Mouse (Mus musculus): ENCODE results near the gene Dhodh.
A peak's percentile ranks its signal among the peaks of the same experiment; 100 is the strongest.

Gene Dhodh

GRCm38 (mm10) chr8:109584830-109585229, 23.6 kb downstream of the Dhodh start:
- no peak for DNase-seq

GRCm38 (mm10) chr8:109584293-109584692, 24.2 kb downstream of the Dhodh start:
- no peak for DNase-seq

GRCm38 (mm10) chr8:109578900-109579301, 29.6 kb downstream of the Dhodh start, which contains the start of gene Hp:
TSS of gene Hp (minus strand) at chr8:109579172.
- no peak for DNase-seq

GRCm38 (mm10) chr8:109576311-109576710, 32.2 kb downstream of the Dhodh start:
- DNase-seq: no peak

GRCm38 (mm10) chr8:109571139-109571538, 37.3 kb downstream of the Dhodh start:
- DNase-seq: no peak

- DNase-seq: peak; percentile 98 to 99
These were observed 42.8 kb downstream of the Dhodh start, which contains the start of the genes Dhx38 and Txnl4b for GRCm38 (mm10) chr8:109565498-109566333. TSS of gene Dhx38 (minus strand) at chr8:109565861. TSS of gene Txnl4b (plus strand) at chr8:109565892.

GRCm38 (mm10) chr8:109564766-109565165, 43.7 kb downstream of the Dhodh start:
- DNase-seq: no peak

GRCm38 (mm10) chr8:109563881-109564280, 44.6 kb downstream of the Dhodh start:
- DNase-seq: no peak

GRCm38 (mm10) chr8:109551663-109552062, 56.8 kb downstream of the Dhodh start:
- DNase-seq: no peak

- DNase-seq: no peak
These were observed 64.4 kb downstream of the Dhodh start for GRCm38 (mm10) chr8:109544049-109544448.

- DNase-seq: no peak
These were observed 65.5 kb downstream of the Dhodh start for GRCm38 (mm10) chr8:109542748-109543519.

- DNase-seq: no peak
These were observed 66.3 kb downstream of the Dhodh start for GRCm38 (mm10) chr8:109542165-109542564.

Measured in cerebellum, postnatal 36 days (tissue).